Mouse (Mus musculus) cerebellum, postnatal 14 days (tissue): ENCODE measurements around the gene Sez6l2.
A peak's percentile ranks its signal among the peaks of the same experiment; 100 is the strongest.

Source experiments
- DNase-seq, 2 experiments: peaks; one replicate each; pipeline ENCODE4 v3.0.0; 2021; ENCODE audit warnings: mixed read lengths in 2 of 2

Sez6l2 gene

GRCm38 (mm10) chr7:127009307-127010085, 59.1 kb downstream of the Sez6l2 start:
- DNase-seq, result peak; percentile 67 to 73

GRCm38 (mm10) chr7:127011051-127011450, 60.7 kb downstream of the Sez6l2 start:
- DNase-seq, result no peak

GRCm38 (mm10) chr7:127011717-127012116, 61.4 kb downstream of the Sez6l2 start:
- DNase-seq, result peak in 1 of 2 experiments; percentile 44

GRCm38 (mm10) chr7:127012374-127012773, 62.0 kb downstream of the Sez6l2 start:
- no peak for DNase-seq

- no peak for DNase-seq
Measured at GRCm38 (mm10) chr7:127012845-127013244, 62.5 kb downstream of the Sez6l2 start.

- no peak for DNase-seq
Measured at GRCm38 (mm10) chr7:127013385-127013784, 63.0 kb downstream of the Sez6l2 start.

- peak; percentile 43 to 50 for DNase-seq
Measured at GRCm38 (mm10) chr7:127014320-127014719, 64.0 kb downstream of the Sez6l2 start, which contains the start of gene Mvp. Gene Mvp, minus strand, starts transcription at chr7:127014621.

GRCm38 (mm10) chr7:127014993-127015392, 64.6 kb downstream of the Sez6l2 start:
- DNase-seq, result no peak

GRCm38 (mm10) chr7:127016081-127016480, 65.7 kb downstream of the Sez6l2 start:
- DNase-seq, result peak; percentile 59 to 73

- DNase-seq, result no peak
Measured at GRCm38 (mm10) chr7:127016481-127016485, 65.9 kb downstream of the Sez6l2 start, which contains the start of gene Pagr1b. Gene Pagr1b, minus strand, starts transcription at chr7:127016484.

GRCm38 (mm10) chr7:127016486-127016938, 66.1 kb downstream of the Sez6l2 start:
- peak in 1 of 2 experiments; percentile 73 for DNase-seq

GRCm38 (mm10) chr7:127016971-127017949, 66.9 kb downstream of the Sez6l2 start, which contains the start of gene Pagr1a:
Gene Pagr1a, minus strand, starts transcription at chr7:127017352.
- peak; percentile 98 for DNase-seq

GRCm38 (mm10) chr7:127017950-127018345, 67.6 kb downstream of the Sez6l2 start:
- DNase-seq, result no peak

GRCm38 (mm10) chr7:127018416-127019305, 68.3 kb downstream of the Sez6l2 start:
- DNase-seq, result peak in 1 of 2 experiments; percentile 25

GRCm38 (mm10) chr7:127019306-127019960, 69.1 kb downstream of the Sez6l2 start:
- peak in 1 of 2 experiments; percentile 29 for DNase-seq

- DNase-seq, result peak; percentile 48 to 49
Measured at GRCm38 (mm10) chr7:127020031-127020430, 69.7 kb downstream of the Sez6l2 start.
